Mouse (Mus musculus) neural tube, embryonic 11.5 days (tissue): ENCODE measurements around the gene 1700012A03Rik. TPM values are rescaled to one million over a fixed set of nuclear protein-coding genes. Genes with fewer than 3 reads are reported as not detected.

Experiments
- ATAC-seq: fragments of 200-750 bp; cut with Nextera tagmentation; 2 replicates; pipeline ENCODE4 v1.8.0; 2017; ENCODE audit warnings: moderate number of reproducible peaks, mild to moderate bottlenecking, moderate TSS enrichment, moderate library complexity; ENCODE audit not compliant: insufficient read depth, low FRiP score, low TSS enrichment
- DNase-seq: peaks from one replicate; pipeline ENCODE4 v3.0.0-alpha.2; 2015; ENCODE audit warnings: low spot score
- H3K27ac ChIP-seq: fragments of 300-500 bp; sonication (generic); 2 replicates; pipeline ENCODE4 v1.5.1; 2014; ENCODE audit warnings: low read depth, mild to moderate bottlenecking, low read length
- H3K27me3 ChIP-seq: fragments of 300-500 bp; sonication (generic); 2 replicates; pipeline ENCODE4 v1.6.1; 2014; ENCODE audit warnings: mild to moderate bottlenecking, low read length, mixed read lengths; ENCODE audit not compliant: control insufficient read depth, insufficient read depth
- H3K36me3 ChIP-seq: fragments of 300-500 bp; sonication (generic); 2 replicates; pipeline ENCODE4 v1.6.1; 2014; ENCODE audit warnings: mild to moderate bottlenecking, low read length, moderate library complexity, mixed read lengths; ENCODE audit not compliant: control insufficient read depth, insufficient read depth
- H3K4me1 ChIP-seq: fragments of 300-500 bp; sonication (generic); 2 replicates; pipeline ENCODE4 v1.6.1; 2014; ENCODE audit warnings: low read length, mixed read lengths; ENCODE audit not compliant: control insufficient read depth, insufficient read depth
- H3K4me2 ChIP-seq: fragments of 300-500 bp; sonication (generic); 2 replicates; pipeline ENCODE4 v1.6.1; 2014; ENCODE audit warnings: low read depth, mild to moderate bottlenecking, moderate library complexity
- H3K4me3 ChIP-seq: fragments of 300-500 bp; sonication (generic); 2 replicates; pipeline ENCODE4 v1.5.1; 2014; ENCODE audit warnings: low read depth, low read length
- H3K9ac ChIP-seq: fragments of 300-500 bp; sonication (generic); 2 replicates; pipeline ENCODE4 v1.6.1; 2014; ENCODE audit warnings: mild to moderate bottlenecking, low read length
- H3K9me3 ChIP-seq: fragments of 300-500 bp; sonication (generic); 2 replicates; pipeline ENCODE4 v1.6.1; 2016; ENCODE audit warnings: low read length; ENCODE audit not compliant: control insufficient read depth
- WGBS: fragments of 180-500 bp; shearing (Covaris S2); extraction: QIAGEN DNeasy Blood & Tissue Kit; methylation state at CpG from one replicate; pipeline ENCODE4 v1.1.7; 2014; 5-methylcytosine and 5-hydroxymethylcytosine counted together
- polyA plus RNA-seq: library from polyadenylated mRNA; unstranded; fragments of >200 nt; fragmentation: Nextera tagmentation; extraction: Ambion mirVana; gene quantifications from 2 replicates; pipeline ENCODE4 v1.2.1, GENCODE M21; 2014

The 1700012A03Rik gene
- polyA plus RNA-seq, 1 experiment from 2014 or later: not detected

GRCm38 (mm10) chr6:32022537-32022869 lies 27.5 kb upstream of the 1700012A03Rik start:
- no peak overlapping the region for H3K4me3 ChIP-seq
- H3K27me3 ChIP-seq: no peaks in the 10 kb centered on the region
- no peak overlapping the region for H3K9ac ChIP-seq
- H3K4me2 ChIP-seq: no peak overlapping the region
- no peaks in the 10 kb centered on the region for H3K36me3 ChIP-seq
- H3K9me3 ChIP-seq: no peaks in the 10 kb centered on the region
- no peak overlapping the region for H3K27ac ChIP-seq
- 100% methylated on average over 1 of the region's 1 CpGs for WGBS
- no peak for ATAC-seq
- H3K4me1 ChIP-seq: no peaks in the 10 kb centered on the region
- DNase-seq: no peak

GRCm38 (mm10) chr6:32028228-32029009 lies 21.6 kb upstream of the 1700012A03Rik start:
- WGBS: 89% methylated on average over 3 of the region's 3 CpGs
- H3K4me3 ChIP-seq: no peak overlapping the region
- no peak overlapping the region for H3K4me2 ChIP-seq
- H3K4me1 ChIP-seq: no peaks in the 10 kb centered on the region
- ATAC-seq (no peak), DNase-seq (no peak)
- H3K27ac ChIP-seq: no peak overlapping the region
- no peaks in the 10 kb centered on the region for H3K36me3 ChIP-seq
- no peaks in the 10 kb centered on the region for H3K9me3 ChIP-seq
- no peak overlapping the region for H3K9ac ChIP-seq
- no peaks in the 10 kb centered on the region for H3K27me3 ChIP-seq

GRCm38 (mm10) chr6:32034226-32034625 lies 15.8 kb upstream of the 1700012A03Rik start:
- Histone ChIP-seq H3K27ac (no peak overlapping the region), H3K36me3 (no peaks in the 10 kb centered on the region), H3K9ac (no peak overlapping the region), H3K4me2 (no peak overlapping the region), H3K9me3 (no peaks in the 10 kb centered on the region), H3K4me1 (no peaks in the 10 kb centered on the region), H3K4me3 (no peak overlapping the region), H3K27me3 (no peaks in the 10 kb centered on the region)
- no peak for ATAC-seq
- DNase-seq: no peak
- WGBS: 78% methylated on average over 2 of the region's 2 CpGs

GRCm38 (mm10) chr6:32045344-32045743 lies 4.7 kb upstream of the 1700012A03Rik start:
- no peaks in the 10 kb centered on the region for H3K4me1 ChIP-seq
- ATAC-seq: no peak

GRCm38 (mm10) chr6:32049256-32049950 lies 643 bp upstream of the 1700012A03Rik start:
- no peaks in the 10 kb centered on the region for H3K9me3 ChIP-seq
- H3K4me2 ChIP-seq: no peak overlapping the region
- no peaks in the 10 kb centered on the region for H3K27me3 ChIP-seq
- ATAC-seq (no peak), DNase-seq (no peak)
- 59% methylated on average over 4 of the region's 4 CpGs for WGBS
- no peak overlapping the region for H3K27ac ChIP-seq
- no peak overlapping the region for H3K4me3 ChIP-seq
- no peaks in the 10 kb centered on the region for H3K4me1 ChIP-seq
- no peak overlapping the region for H3K9ac ChIP-seq
- H3K36me3 ChIP-seq: no peaks in the 10 kb centered on the region

More at GRCm38 (mm10) chr6:32045344-32045743, 4.7 kb upstream of the 1700012A03Rik start:
- Histone ChIP-seq H3K27me3 (no peaks in the 10 kb centered on the region), H3K4me3 (no peak overlapping the region), H3K4me2 (no peak overlapping the region), H3K9me3 (no peaks in the 10 kb centered on the region), H3K27ac (no peak overlapping the region), H3K36me3 (no peaks in the 10 kb centered on the region), H3K9ac (no peak overlapping the region)
- DNase-seq: no peak

GRCm38 (mm10) chr6:32052135-32052915 lies 2.3 kb downstream of the 1700012A03Rik start:
- H3K4me1 ChIP-seq: no peaks in the 10 kb centered on the region
- H3K4me3 ChIP-seq: no peak overlapping the region
- DNase-seq (no peak), ATAC-seq (no peak)
- H3K9me3 ChIP-seq: no peaks in the 10 kb centered on the region
- H3K9ac ChIP-seq: no peak overlapping the region
- 96% methylated on average over 6 of the region's 6 CpGs for WGBS
- H3K36me3 ChIP-seq: no peaks in the 10 kb centered on the region
- H3K4me2 ChIP-seq: no peak overlapping the region
- H3K27me3 ChIP-seq: no peaks in the 10 kb centered on the region
- H3K27ac ChIP-seq: no peak overlapping the region

GRCm38 (mm10) chr6:32056525-32056924 lies 6.5 kb downstream of the 1700012A03Rik start:
- 16% methylated on average over 2 of the region's 2 CpGs for WGBS

GRCm38 (mm10) chr6:32058571-32058970 lies 8.5 kb downstream of the 1700012A03Rik start:
- H3K9ac ChIP-seq: no peak overlapping the region
- no peak overlapping the region for H3K4me3 ChIP-seq
- WGBS: 93% methylated on average over 2 of the region's 2 CpGs
- H3K27me3 ChIP-seq: no peaks in the 10 kb centered on the region
- no peak overlapping the region for H3K4me2 ChIP-seq
- no peak for ATAC-seq
- H3K9me3 ChIP-seq: no peaks in the 10 kb centered on the region
- H3K4me1 ChIP-seq: no peaks in the 10 kb centered on the region
- H3K36me3 ChIP-seq: no peaks in the 10 kb centered on the region
- no peak for DNase-seq
- H3K27ac ChIP-seq: no peak overlapping the region

More at GRCm38 (mm10) chr6:32056525-32056924, 6.5 kb downstream of the 1700012A03Rik start:
- DNase-seq (no peak), ATAC-seq (no peak)
- Histone ChIP-seq H3K36me3 (no peaks in the 10 kb centered on the region), H3K9ac (no peak overlapping the region), H3K27me3 (no peaks in the 10 kb centered on the region), H3K9me3 (no peaks in the 10 kb centered on the region), H3K4me3 (no peak overlapping the region), H3K27ac (no peak overlapping the region), H3K4me1 (no peaks in the 10 kb centered on the region), H3K4me2 (no peak overlapping the region)
